Mouse (Mus musculus) G1E (cell line): ENCODE data around the gene Chd8.

ENCODE experiments used
- CTCF ChIP-seq: IDR thresholded peaks from 2 replicates; pipeline ENCODE4 v1.5.1; 2012; ENCODE audit warnings: low read depth, low read length, inconsistent platforms, mixed read lengths
- TAL1 ChIP-seq: conservative IDR thresholded peaks from 2 replicates; pipeline ENCODE4 v1.6.1; 2012; ENCODE audit warnings: low read depth, low read length, inconsistent platforms, mixed read lengths

GRCm38 (mm10) chr14:52295558-52296264 lies 38.1 kb upstream of the Chd8 start:
- TF ChIP-seq CTCF, result peak; percentile 15; the same call in 1 of the 2 replicates
- TF ChIP-seq TAL1, result no peak
